Mouse (Mus musculus) CH12.LX (cell line): ENCODE measurements around the gene Kifc5b.

Experiments used
- CHD2 ChIP-seq: IDR thresholded peaks from 2 replicates; pipeline ENCODE4 v1.6.1; 2011; ENCODE audit warnings: low read length, improper control_type of control experiment
- CTCF ChIP-seq, 2 experiments: IDR thresholded peaks in 1 of 2; conservative IDR thresholded peaks in 1 of 2; 2 replicates each; pipeline ENCODE4 v1.5.1; 2011 to 2012; ENCODE audit warnings: low read depth in 2 of 2, low read length in 2 of 2, improper control_type of control experiment in 1 of 2, inconsistent platforms in 1 of 2, mild to moderate bottlenecking in 1 of 2, moderate library complexity in 1 of 2
- EP300 ChIP-seq: IDR thresholded peaks from 2 replicates; pipeline ENCODE4 v1.6.1; 2011; ENCODE audit warnings: low read length, improper control_type of control experiment
- GABPA ChIP-seq: IDR thresholded peaks from 2 replicates; pipeline ENCODE4 v1.6.1; 2012; ENCODE audit warnings: low read depth, low read length, improper control_type of control experiment, inconsistent platforms; ENCODE audit not compliant: insufficient replicate concordance
- HCFC1 ChIP-seq: IDR thresholded peaks from 2 replicates; pipeline ENCODE4 v1.6.1; 2012; ENCODE audit warnings: low read depth, mild to moderate bottlenecking, inconsistent platforms, low read length, improper control_type of control experiment
- MAX ChIP-seq: IDR thresholded peaks from 2 replicates; pipeline ENCODE4 v1.6.1; 2011; ENCODE audit warnings: low read length, improper control_type of control experiment
- NELFE ChIP-seq: IDR thresholded peaks from 2 replicates; pipeline ENCODE4 v1.6.1; 2011; ENCODE audit warnings: low read depth, low read length, improper control_type of control experiment
- POLR2A ChIP-seq: IDR thresholded peaks from 2 replicates; pipeline ENCODE4 v1.6.1; 2011; ENCODE audit warnings: low read depth, mild to moderate bottlenecking, improper control_type of control experiment, low read length
- SMC3 ChIP-seq: IDR thresholded peaks from 2 replicates; pipeline ENCODE4 v1.6.1; 2011; ENCODE audit warnings: low read depth, low read length, improper control_type of control experiment
- TCF12 ChIP-seq: IDR thresholded peaks from 2 replicates; pipeline ENCODE4 v1.6.1; 2014; ENCODE audit warnings: low read depth, mild to moderate bottlenecking, inconsistent platforms, low read length, improper control_type of control experiment
- USF2 ChIP-seq: conservative IDR thresholded peaks from 2 replicates; pipeline ENCODE4 v1.6.1; 2011; ENCODE audit warnings: low read depth, low read length, improper control_type of control experiment
- ZC3H11A ChIP-seq: IDR thresholded peaks from 2 replicates; pipeline ENCODE4 v1.6.1; 2012; ENCODE audit warnings: low read depth, mild to moderate bottlenecking, inconsistent platforms, low read length, improper control_type of control experiment
- ZMIZ1 ChIP-seq: IDR thresholded peaks from 2 replicates; pipeline ENCODE4 v1.6.1; 2012; ENCODE audit warnings: low read depth, mild to moderate bottlenecking, inconsistent platforms, low read length, improper control_type of control experiment
- ZNF384 ChIP-seq: IDR thresholded peaks from 2 replicates; pipeline ENCODE4 v1.6.1; 2012; ENCODE audit warnings: low read depth, low read length, improper control_type of control experiment, inconsistent platforms

DNA sequence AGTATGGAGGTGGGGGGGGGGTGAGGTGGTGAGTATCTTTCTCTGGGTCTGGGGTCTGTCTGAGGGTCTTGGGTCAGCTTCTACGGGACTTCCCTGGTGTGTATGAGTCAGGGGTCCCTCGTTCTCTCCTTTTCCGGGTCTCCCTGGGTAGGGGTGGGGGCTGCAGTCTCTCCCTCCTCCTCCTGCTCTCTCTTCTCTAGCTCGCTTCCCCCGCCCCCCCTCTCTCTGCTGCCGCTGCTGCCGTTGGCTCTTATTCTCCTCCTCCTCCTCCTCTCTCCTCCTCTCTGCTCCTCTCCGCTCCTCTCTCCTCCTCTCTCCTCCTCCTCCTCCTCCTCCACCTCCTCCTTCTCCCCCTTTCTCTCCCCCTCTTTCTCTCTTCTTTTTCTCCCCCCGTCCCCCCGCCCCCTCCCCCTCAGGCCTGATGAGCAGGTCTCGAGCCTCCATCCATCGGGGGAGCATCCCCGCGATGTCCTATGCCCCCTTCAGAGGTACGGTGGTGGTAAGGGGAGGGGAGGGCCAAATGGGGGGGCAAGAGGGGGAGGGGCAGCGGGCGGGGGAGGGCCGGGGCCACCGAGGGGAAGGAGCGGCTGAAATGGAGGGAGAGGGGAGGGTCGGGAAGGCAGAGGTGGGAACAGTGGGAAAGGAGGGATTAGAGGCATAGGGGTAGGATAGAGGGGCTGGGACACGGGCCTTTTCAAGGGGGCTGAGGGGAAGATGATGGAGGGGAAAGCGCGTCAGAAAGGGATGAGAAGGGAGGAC lies 24.3 kb downstream of the Kifc5b start, which contains the start of gene Syngap1:
- no peak for TF ChIP-seq CTCF (conservative IDR thresholded peaks at IDR 0.05 in 1 of 2, IDR thresholded peaks at IDR 0.05 in 1 of 2; ENCODE audit: low read depth in 2 of 2, low read length in 2 of 2)
- TF ChIP-seq EP300 = no peak
- no peak for TF ChIP-seq SMC3
- no peak for TF ChIP-seq ZC3H11A
- TF ChIP-seq NELFE = no peak
- TF ChIP-seq CHD2 = no peak
- TF ChIP-seq HCFC1 = no peak
- TF ChIP-seq POLR2A = no peak
- no peak for TF ChIP-seq TCF12
- no peak for TF ChIP-seq MAX
- no peak for TF ChIP-seq GABPA
- TF ChIP-seq ZMIZ1 = no peak
- TF ChIP-seq ZNF384 = no peak
- TF ChIP-seq USF2 = no peak
